Mouse (Mus musculus): ENCODE measurements around the gene Cmbl.
A peak's percentile ranks its signal among the peaks of the same experiment; 100 is the strongest.

Gene Cmbl

DNA sequence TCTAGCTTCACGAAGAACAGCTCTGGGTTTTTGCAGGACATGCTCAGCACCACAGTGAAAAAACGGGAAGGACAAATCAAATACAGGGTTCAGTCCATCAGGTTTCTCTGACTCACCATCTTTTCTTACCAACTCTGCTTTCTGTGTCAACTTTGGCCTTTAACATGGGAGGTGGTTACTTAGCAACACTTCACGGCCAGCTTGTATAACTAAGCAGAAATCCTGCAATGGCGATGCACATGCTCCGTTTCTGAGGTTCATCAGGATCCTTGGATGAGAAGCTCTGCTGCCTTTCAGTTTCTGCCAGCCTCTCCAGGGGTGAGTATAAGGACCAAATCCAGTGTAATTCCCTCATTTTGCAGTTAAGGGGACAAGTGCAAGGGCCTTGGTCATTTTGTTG, at the start of gene Cmbl:
Gene Cmbl (plus strand): TSS at position 206 of the 400 bp plus-strand sequence.
- no peak for DNase-seq (ENCODE audit: low spot score in 2 of 2)

GRCm38 (mm10) chr15:31517186-31517585, 48.0 kb upstream of the Cmbl start:
- DNase-seq (ENCODE audit: low spot score in 2 of 2) = no peak

DNA sequence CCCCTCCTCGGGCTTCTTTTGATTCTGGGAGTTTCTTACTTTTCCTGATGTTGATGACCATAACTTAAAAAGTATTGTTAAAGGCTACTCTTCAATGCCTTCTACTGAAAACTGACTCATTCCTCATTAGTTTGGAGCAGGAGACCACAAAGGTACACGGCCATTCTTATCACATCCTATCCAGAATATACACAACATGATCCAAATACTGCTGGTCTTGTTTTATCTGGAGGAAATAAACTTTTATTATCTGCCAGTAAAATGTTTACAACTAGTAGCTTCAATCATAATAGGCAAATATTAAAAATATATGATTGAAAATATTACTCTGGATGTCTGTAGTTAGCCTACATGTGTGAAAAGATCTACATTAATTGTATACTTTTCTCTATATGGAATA, 46.8 kb upstream of the Cmbl start:
- no peak for DNase-seq (ENCODE audit: low spot score in 2 of 2)

GRCm38 (mm10) chr15:31519000-31519399, 46.2 kb upstream of the Cmbl start:
- DNase-seq (ENCODE audit: low spot score in 2 of 2) = no peak

DNA sequence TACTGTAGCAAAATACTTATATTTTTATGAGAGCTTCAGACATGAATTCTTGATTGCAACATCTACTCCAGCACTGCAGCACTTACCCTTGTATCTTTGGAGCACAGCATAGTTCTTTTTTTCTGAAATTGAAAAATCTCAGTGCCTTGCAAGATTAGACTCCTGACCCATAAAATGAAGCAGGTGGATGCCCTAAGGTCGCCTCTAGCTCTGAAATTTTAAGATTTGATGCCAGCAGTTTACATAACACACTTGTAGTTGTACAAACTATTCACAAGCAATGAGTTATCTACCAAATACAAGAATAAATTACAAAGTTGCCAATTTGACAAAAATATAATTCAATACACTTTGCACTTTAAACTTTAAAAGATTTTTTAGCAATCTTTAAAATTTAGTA, 38.7 kb upstream of the Cmbl start:
- DNase-seq (ENCODE audit: low spot score in 2 of 2) = no peak

GRCm38 (mm10) chr15:31528477-31528876, 36.7 kb upstream of the Cmbl start:
- DNase-seq (ENCODE audit: low spot score in 2 of 2) = no peak

- DNase-seq (ENCODE audit: low spot score in 2 of 2) = no peak
Observed at GRCm38 (mm10) chr15:31529103-31529502, 36.1 kb upstream of the Cmbl start.

- DNase-seq (ENCODE audit: low spot score in 2 of 2) = peak; percentile 21 to 24
Observed at GRCm38 (mm10) chr15:31529811-31530658, 35.2 kb upstream of the Cmbl start.

- DNase-seq (ENCODE audit: low spot score in 2 of 2) = peak; percentile 83 to 86
Observed at GRCm38 (mm10) chr15:31530659-31531445, 34.3 kb upstream of the Cmbl start, which contains the start of gene March6. Gene March6 (minus strand): TSS chr15:31531053.

GRCm38 (mm10) chr15:31531446-31532330, 33.5 kb upstream of the Cmbl start:
- no peak for DNase-seq (ENCODE audit: low spot score in 2 of 2)

DNA sequence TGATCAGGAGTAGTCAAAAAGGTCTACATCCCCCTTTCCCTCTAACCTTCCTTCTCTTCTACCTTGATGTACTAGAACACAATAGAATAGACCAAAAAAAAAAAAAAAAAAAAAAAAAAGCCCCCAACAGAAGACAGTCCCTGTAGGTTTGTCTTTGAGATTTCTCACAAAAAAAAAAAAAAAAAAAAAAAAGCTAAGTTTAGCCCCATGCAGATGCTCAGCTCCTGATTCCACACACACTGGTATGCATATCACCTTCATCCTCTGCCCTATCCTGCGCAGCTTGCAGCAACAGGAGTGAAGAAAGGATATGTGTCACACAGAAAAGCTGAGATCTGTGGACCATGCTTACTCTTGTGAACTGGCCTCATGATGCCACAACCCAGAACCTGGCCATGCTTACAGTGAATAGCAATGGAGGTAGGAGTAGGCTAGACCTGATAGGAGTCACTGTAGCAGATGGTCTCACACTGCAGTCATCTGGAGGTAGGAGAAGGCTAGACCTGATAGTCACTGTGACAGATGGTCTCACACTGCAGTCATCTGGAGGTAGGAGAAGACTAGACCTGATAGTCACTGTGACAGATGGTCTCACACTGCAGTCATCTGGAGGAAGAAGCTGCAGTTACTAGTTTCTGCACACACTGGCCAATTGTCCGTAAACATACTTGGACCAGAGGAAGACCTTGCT, 32.7 kb upstream of the Cmbl start:
- DNase-seq (ENCODE audit: low spot score in 2 of 2) = no peak

DNA sequence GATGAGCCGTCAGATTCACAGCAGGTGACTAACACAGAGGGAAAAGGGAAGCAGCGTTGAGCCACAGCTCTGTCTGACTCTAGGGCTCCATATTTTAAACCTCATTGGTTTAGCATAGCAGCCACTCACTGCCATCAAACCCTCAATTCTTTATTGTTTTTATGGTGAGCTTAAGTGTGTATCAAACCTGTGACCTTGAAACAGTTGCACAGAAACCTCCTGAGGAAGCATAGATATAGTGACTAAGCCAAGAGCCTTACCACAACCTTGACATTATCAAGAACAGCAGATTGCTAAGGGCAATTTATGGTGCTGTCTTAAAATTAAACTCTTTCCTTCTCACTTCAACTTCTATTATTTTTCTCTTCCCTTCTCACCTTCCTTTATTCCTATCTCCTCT, 31.7 kb upstream of the Cmbl start:
- no peak for DNase-seq (ENCODE audit: low spot score in 2 of 2)

DNA sequence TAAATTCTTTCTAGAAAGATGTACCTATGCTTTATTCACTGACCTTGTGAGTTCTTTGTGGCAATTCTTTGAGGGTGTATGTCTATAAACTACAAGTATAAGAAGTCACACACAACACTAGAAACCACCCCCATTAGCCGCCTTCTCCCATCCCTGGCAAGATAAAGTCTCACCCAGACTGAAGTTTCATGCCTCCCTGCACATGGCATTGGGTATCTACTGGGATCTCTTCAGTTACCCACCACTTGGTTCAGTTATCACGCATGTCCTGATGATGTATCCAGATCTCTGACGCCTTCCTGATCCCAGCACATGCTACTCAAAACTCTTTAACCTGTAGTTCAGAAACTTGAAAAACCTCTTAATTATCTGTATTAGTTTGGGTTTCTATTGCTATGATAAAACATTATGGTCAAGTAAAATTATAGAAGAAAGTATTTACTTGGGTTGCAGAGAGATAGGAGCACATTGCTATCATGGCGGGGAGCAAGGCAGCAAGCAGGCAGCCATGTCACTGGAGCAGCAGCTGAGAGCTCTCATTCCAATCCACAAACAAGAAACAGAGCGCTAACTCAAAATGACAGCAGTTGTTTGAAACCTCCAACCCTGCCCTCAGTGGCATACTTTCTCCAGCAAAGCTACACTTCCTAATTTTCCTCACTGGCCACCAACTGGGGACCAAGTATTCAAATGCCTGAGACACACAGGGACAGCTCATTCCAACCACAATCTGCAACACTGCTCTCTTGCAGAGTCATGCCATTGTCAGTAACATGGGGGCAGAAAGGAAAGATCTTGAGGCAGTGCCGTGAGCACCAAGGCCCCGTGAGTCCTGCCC, 30.5 kb upstream of the Cmbl start:
- no peak for DNase-seq (ENCODE audit: low spot score in 2 of 2)

- no peak for DNase-seq (ENCODE audit: low spot score in 2 of 2)
Observed at GRCm38 (mm10) chr15:31535259-31535855, 29.8 kb upstream of the Cmbl start.

DNA sequence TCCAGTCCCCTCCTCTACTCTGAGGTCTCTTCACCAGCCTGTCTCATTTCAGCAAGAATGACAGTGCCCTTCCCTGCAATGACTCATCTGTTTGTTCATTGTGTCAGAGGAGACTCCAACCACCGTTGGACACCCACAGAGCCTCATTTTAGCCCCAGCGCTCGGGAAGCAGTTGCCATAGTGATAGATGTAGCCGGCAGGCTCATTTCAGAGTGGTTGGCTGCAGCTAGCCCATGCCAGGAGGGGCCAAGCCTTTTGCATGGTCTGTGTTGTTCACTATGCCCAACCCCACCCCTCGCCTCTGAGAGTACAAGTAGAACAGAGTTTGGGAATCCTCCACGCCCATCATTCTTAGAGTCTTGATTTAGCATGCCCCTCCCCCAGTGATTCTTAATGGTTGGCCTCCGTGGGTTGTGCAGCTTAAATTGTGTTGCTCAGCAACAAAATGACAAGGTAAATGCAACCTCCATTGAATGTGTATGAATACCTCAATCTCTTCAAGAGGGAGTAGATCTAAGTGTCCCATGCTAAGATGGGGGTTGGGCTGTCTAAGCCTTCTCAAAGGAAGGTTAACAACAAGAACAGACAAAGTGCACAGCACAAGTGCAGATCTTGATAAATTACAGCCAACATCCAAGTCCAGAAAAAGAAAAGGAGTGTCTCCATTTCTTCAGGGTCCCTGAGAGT, 29.0 kb upstream of the Cmbl start:
- DNase-seq (ENCODE audit: low spot score in 2 of 2) = no peak

DNA sequence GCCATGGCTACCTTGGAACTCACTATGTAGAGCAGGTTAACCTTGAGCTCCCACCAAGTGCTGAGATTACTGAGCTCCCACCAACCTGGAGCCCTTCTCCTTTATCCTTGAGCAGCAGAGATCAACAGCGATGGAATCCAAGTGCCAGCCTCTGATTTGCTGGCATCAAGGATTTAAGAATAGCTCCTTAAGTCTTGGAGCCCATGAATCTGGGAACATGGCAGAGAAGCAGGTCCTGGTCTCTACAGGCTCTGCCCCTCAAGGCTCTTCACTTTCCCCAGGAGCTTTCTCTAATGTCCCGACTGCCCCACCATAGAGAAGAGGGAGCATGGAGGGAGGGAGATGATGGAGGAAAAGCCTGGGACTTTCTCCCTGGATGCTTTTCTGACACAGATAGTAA, 27.5 kb upstream of the Cmbl start:
- DNase-seq (ENCODE audit: low spot score in 2 of 2) = no peak

- DNase-seq (ENCODE audit: low spot score in 2 of 2) = no peak
Observed at GRCm38 (mm10) chr15:31538346-31538745, 26.8 kb upstream of the Cmbl start.

DNA sequence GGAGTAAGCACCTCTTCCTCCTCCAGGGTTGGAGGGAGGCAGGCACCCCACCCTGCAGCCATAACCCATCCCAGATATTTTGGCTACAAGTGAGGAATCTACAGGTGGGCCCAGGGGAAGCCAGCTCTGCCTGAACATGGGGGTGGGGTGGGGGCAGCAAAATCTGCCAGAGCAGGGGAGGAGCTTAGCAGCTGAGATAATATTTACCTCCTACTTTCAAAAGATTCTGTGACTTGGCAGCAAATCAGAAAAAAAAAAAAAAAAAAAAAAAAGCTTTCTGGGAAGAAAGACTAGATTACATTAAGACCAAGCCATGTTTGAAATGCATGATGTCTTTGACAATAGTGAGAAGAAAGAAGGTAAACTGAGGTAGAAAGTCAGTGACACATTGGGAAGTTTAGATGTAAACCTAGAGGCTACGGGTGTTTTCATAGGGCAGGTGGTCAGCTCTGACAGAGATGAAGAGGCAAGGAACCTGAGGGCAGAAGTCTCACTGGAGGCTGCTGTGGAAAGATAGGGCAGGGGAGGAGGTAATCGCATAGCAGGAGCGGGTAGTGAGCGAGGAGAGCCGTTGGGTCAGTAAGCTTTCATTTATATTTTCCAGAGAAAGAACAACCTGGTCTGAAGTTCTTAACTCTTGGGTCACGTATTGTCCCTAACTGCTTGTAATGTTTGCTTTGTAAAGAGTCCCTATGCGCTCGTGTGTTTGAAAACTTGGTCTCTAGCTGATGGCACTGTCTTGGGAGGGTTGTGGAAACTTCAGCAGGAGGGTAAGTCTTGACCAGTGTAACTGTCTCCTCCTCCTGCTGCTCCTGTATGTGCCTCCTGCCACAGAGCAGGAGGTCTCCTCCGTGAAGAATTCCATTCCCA, 25.3 kb upstream of the Cmbl start:
- no peak for DNase-seq (ENCODE audit: low spot score in 2 of 2)

DNA sequence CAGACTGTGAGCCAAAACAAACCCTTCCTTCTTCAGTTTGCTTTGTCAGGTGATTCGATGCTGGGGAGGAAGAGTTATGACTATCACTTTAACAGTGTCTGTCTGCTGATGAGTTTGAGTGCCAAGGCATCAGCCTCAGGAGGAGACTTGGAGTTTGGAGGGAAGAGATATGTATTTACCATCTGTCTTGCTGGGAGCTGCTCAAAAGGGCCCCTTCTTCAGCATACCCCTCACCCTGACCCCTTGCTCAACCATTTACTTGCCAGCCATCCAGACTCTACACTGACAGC, 24.7 kb upstream of the Cmbl start:
- DNase-seq (ENCODE audit: low spot score in 2 of 2) = no peak

Measured in heart, adult 9 months (tissue).